Mouse (Mus musculus) MEL (cell line): Measurements from ENCODE around the gene Slc22a15.

Source experiments
- CTCF ChIP-seq, 3 experiments: IDR thresholded peaks in 2 of 3; conservative IDR thresholded peaks in 1 of 3; 2 replicates each; pipeline ENCODE4 v1.5.1; 2011 to 2012; ENCODE audit warnings: low read length in 3 of 3, low read depth in 2 of 3, mild to moderate bottlenecking in 2 of 3, improper control_type of control experiment in 1 of 3, inconsistent platforms in 1 of 3, mixed read lengths in 1 of 3, moderate library complexity in 1 of 3; ENCODE audit not compliant: control insufficient read depth in 1 of 3, insufficient read depth in 1 of 3, poor library complexity in 1 of 3, severe bottlenecking in 1 of 3
- POLR2A ChIP-seq, 2 experiments: IDR thresholded peaks; 2 replicates each; pipeline ENCODE4 v1.6.1; 2011 to 2012; ENCODE audit warnings: low read length in 2 of 2, mild to moderate bottlenecking in 2 of 2, control low read depth in 1 of 2, improper control_type of control experiment in 1 of 2, low read depth in 1 of 2, moderate library complexity in 1 of 2; ENCODE audit not compliant: control insufficient read depth in 1 of 2, insufficient read depth in 1 of 2, poor library complexity in 1 of 2
- SIN3A ChIP-seq: IDR thresholded peaks from 2 replicates; pipeline ENCODE4 v1.6.1; 2012; ENCODE audit warnings: low read length, improper control_type of control experiment, inconsistent platforms
- USF1 ChIP-seq: IDR thresholded peaks from 2 replicates; pipeline ENCODE4 v1.6.1; 2014; ENCODE audit warnings: low read depth, mild to moderate bottlenecking, inconsistent platforms, low read length, improper control_type of control experiment, moderate library complexity
- USF2 ChIP-seq, 2 experiments: IDR thresholded peaks; 2 replicates each; pipeline ENCODE4 v1.6.1; 2011 to 2012; ENCODE audit warnings: improper control_type of control experiment in 2 of 2, low read length in 2 of 2, borderline replicate concordance in 1 of 2, inconsistent platforms in 1 of 2, low read depth in 1 of 2, mild to moderate bottlenecking in 1 of 2; ENCODE audit not compliant: insufficient read depth in 1 of 2

DNA sequence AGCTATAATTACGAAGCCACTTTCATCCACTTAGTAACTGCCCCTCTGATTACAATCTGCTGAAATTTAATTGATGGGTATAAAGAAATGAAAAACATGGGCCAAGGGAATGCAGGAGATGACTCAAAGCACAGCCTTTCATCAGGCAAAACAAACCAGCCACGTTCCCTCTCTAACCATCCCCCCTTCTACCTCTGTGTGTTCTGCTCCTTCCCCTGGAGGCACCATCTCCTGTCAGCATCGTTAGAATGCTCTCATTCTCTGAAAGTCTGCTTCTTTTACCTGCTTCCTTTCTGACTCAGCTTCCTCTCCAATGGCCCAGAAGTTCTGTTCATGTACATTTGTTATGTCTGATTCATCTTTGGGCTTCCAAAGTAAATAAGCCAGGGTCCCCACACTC is 6.6 kb downstream of the Slc22a15 start:
- TF ChIP-seq POLR2A (IDR thresholded peaks at IDR 0.05; ENCODE audit: control insufficient read depth in 1 of 2, insufficient read depth in 1 of 2, low read depth in 1 of 2, low read length in 2 of 2, poor library complexity in 1 of 2) (no peak), USF2 (IDR thresholded peaks at IDR 0.05; ENCODE audit: borderline replicate concordance in 1 of 2, insufficient read depth in 1 of 2, low read depth in 1 of 2, low read length in 2 of 2) (no peak), SIN3A (no peak), CTCF (IDR thresholded peaks at IDR 0.05 in 2 of 3, conservative IDR thresholded peaks at IDR 0.05 in 1 of 3; ENCODE audit: control insufficient read depth in 1 of 3, insufficient read depth in 1 of 3, low read depth in 2 of 3, low read length in 3 of 3, poor library complexity in 1 of 3, severe bottlenecking in 1 of 3) (no peak), USF1 (no peak)
